Mouse (Mus musculus) MEL (cell line): ENCODE measurements around the gene Abcc4.

Source experiments
- MXI1 ChIP-seq: IDR thresholded peaks from 2 replicates; pipeline ENCODE4 v1.6.1; 2011; ENCODE audit warnings: mild to moderate bottlenecking, low read depth, low read length, improper control_type of control experiment
- MYC ChIP-seq: IDR thresholded peaks from 2 replicates; pipeline ENCODE4 v1.6.1; 2011; ENCODE audit warnings: low read depth, mild to moderate bottlenecking, low read length, improper control_type of control experiment, moderate library complexity
- POLR2A ChIP-seq, 2 experiments: IDR thresholded peaks; 2 replicates each; pipeline ENCODE4 v1.6.1; 2011 to 2012; ENCODE audit warnings: low read length in 2 of 2, mild to moderate bottlenecking in 2 of 2, control low read depth in 1 of 2, improper control_type of control experiment in 1 of 2, low read depth in 1 of 2, moderate library complexity in 1 of 2; ENCODE audit not compliant: control insufficient read depth in 1 of 2, insufficient read depth in 1 of 2, poor library complexity in 1 of 2
- POLR2AphosphoS2 ChIP-seq: IDR thresholded peaks from 2 replicates; pipeline ENCODE4 v1.6.1; 2011; ENCODE audit warnings: low read length, improper control_type of control experiment

DNA sequence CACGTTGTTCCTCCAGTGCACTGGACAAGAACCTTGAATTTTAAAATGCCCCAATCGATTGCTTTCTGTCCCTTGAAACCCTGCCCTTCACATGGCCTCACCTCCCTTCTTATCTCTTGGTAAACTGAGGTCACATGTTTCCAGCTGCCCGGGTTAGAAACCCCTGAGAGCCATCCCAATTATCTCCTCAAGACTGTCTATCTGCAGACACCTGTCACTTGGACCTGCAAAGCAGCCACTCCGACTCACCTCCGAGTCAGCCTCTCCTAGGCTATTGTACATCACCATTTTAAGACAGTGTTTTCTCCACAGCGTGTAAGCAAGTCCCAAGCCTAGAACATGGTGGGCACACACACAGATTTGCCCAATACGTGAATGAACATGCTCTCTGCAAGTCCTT lies 31.8 kb downstream of the Abcc4 start:
- TF ChIP-seq POLR2A (IDR thresholded peaks at IDR 0.05; ENCODE audit: control insufficient read depth in 1 of 2, insufficient read depth in 1 of 2, low read depth in 1 of 2, low read length in 2 of 2, poor library complexity in 1 of 2) (no peak), POLR2AphosphoS2 (no peak), MXI1 (no peak), MYC (no peak)
